Comparison of ENCODE assay signal across 8 mouse cellular contexts in genomic region chrX:140598194-140598849, GRCm38 (mm10). TPM values are rescaled to one million over a fixed set of nuclear protein-coding genes. Genes with fewer than 3 reads are reported as not detected.
DNase-seq lines count a peak whose midpoint lies in the region; ATAC-seq lines count a peak whose summit lies in the region.

No protein-coding gene starts in this region.

- intact Hi-C loops in gastrocnemius, postnatal 36 days (cut with DNase I) = loop anchor here (2.0 kb wide), 1 partner anchor 52 kb away; no protein-coding TSS in a partner anchor

- H3K9me3 ChIP-seq in heart, embryonic 15.5 days (replicated peaks) = no peaks in the 10 kb centered on the region
- no peaks in the 10 kb centered on the region for H3K9me3 ChIP-seq in limb, embryonic 11.5 days (ENCODE audit: control insufficient read depth, low read length)
- H3K9me3 ChIP-seq in midbrain, embryonic 13.5 days = no peaks in the 10 kb centered on the region

- H3K9ac ChIP-seq in heart, embryonic 15.5 days = peak overlapping the region; percentile 46
- no peak overlapping the region for H3K9ac ChIP-seq in limb, embryonic 11.5 days (ENCODE audit: low read length)
- no peak overlapping the region for H3K9ac ChIP-seq in midbrain, embryonic 13.5 days (replicated peaks)

- 0 out of 2 replicates have a peak, but pooled peaks have one; percentile 20 for ATAC-seq in heart, embryonic 15.5 days (replicated peaks; ENCODE audit: insufficient number of reproducible peaks, insufficient read depth, low FRiP score, low read depth)
- ATAC-seq in limb, embryonic 11.5 days (ENCODE audit: insufficient number of reproducible peaks, low FRiP score, low TSS enrichment, low read depth) = 0 out of 2 replicates have a peak, but pooled peaks have one; percentile 2
- ATAC-seq in midbrain, embryonic 13.5 days = peak; percentile 55

- H3K4me2 ChIP-seq in heart, embryonic 15.5 days = peak overlapping the region; percentile 78
- H3K4me2 ChIP-seq in limb, embryonic 11.5 days (ENCODE audit: low read depth, severe bottlenecking) = peak overlapping the region; percentile 71
- H3K4me2 ChIP-seq in midbrain, embryonic 13.5 days (replicated peaks) = peak overlapping the region; percentile 77

- no peaks in the 10 kb centered on the region for H3K36me3 ChIP-seq in heart, embryonic 15.5 days
- no peaks in the 10 kb centered on the region for H3K36me3 ChIP-seq in limb, embryonic 11.5 days (ENCODE audit: control insufficient read depth, insufficient read depth, low read length)
- no peaks in the 10 kb centered on the region for H3K36me3 ChIP-seq in midbrain, embryonic 13.5 days

- peaks cover 5% of the 10 kb centered on the region; the same call in 1 of the 2 replicates for H3K4me1 ChIP-seq in heart, embryonic 15.5 days (replicated peaks)
- no peaks in the 10 kb centered on the region for H3K4me1 ChIP-seq in limb, embryonic 11.5 days (ENCODE audit: control insufficient read depth, insufficient read depth, low read length)
- H3K4me1 ChIP-seq in midbrain, embryonic 13.5 days (replicated peaks) = peaks cover 13% of the 10 kb centered on the region

- WGBS in heart, embryonic 15.5 days = 17% methylated on average over 44 of the region's 48 CpGs
- 26% methylated on average over 31 of the region's 48 CpGs for WGBS in limb, embryonic 11.5 days
- 24% methylated on average over 35 of the region's 48 CpGs for WGBS in midbrain, embryonic 13.5 days

- DNase-seq in embryo, embryonic 9.5 days (ENCODE audit: extremely low spot score) = peak; percentile 1
- no peak for DNase-seq in embryo, embryonic 10 days (ENCODE audit: low spot score)
- DNase-seq in ZHBTc4 (ENCODE audit: low read depth, low spot score) = peak; percentile 15
- DNase-seq in limb, embryonic 11.5 days (ENCODE audit: low spot score) = peak; percentile 27
- peak; percentile 24 for DNase-seq in thymus, postnatal 14 days
- no peak for DNase-seq in gastrocnemius, postnatal 36 days

- H3K27ac ChIP-seq in heart, embryonic 15.5 days = no peak overlapping the region
- no peak overlapping the region for H3K27ac ChIP-seq in limb, embryonic 11.5 days (replicated peaks; ENCODE audit: low read depth, low read length)
- H3K27ac ChIP-seq in midbrain, embryonic 13.5 days = no peak overlapping the region

- H3K4me3 ChIP-seq in heart, embryonic 15.5 days = peak overlapping the region; percentile 60
- H3K4me3 ChIP-seq in limb, embryonic 11.5 days (ENCODE audit: low read depth, low read length) = peak overlapping the region; percentile 35
- peak overlapping the region; percentile 52 for H3K4me3 ChIP-seq in midbrain, embryonic 13.5 days (replicated peaks)

- no peaks in the 10 kb centered on the region; the same call in 1 of the 2 replicates for H3K27me3 ChIP-seq in heart, embryonic 15.5 days
- peaks cover 44% of the 10 kb centered on the region for H3K27me3 ChIP-seq in limb, embryonic 11.5 days (ENCODE audit: control insufficient read depth, insufficient read depth, low read length)
- peaks cover 60% of the 10 kb centered on the region for H3K27me3 ChIP-seq in midbrain, embryonic 13.5 days

RNA-seq across cellular contexts. Expression of gene Tsc22d3, which starts 2.1 kb away (rescaled TPM):
- 183 and 190 TPM in 2 replicates for polyA plus RNA-seq in heart, embryonic 15.5 days (2015; fragmentation: Nextera tagmentation; extraction: Ambion mirVana)
- 124 and 128 TPM in 2 replicates for polyA plus RNA-seq in limb, embryonic 11.5 days (2014; fragmentation: Nextera tagmentation; extraction: Ambion mirVana)
- polyA plus RNA-seq in midbrain, embryonic 13.5 days (2015; fragmentation: Nextera tagmentation; extraction: Ambion mirVana) = 132 and 134 TPM in 2 replicates
- total RNA-seq in gastrocnemius, postnatal 36 days (2021) = 100 to 1,000 TPM; 258 to 294 TPM

Comparison
In these comparisons a context has a peak if more than half of its experiments do, and no peak if none do; other contexts are left out.
1. DNase-seq: peak in embryo, embryonic 9.5 days (single experiment), ZHBTc4 (single experiment), limb, embryonic 11.5 days (single experiment) and thymus, postnatal 14 days (single experiment); none in embryo, embryonic 10 days (single experiment) and gastrocnemius, postnatal 36 days (0 of 2).
2. ATAC-seq: peak in every context shown above with its lines; median percentile 55 in midbrain, embryonic 13.5 days; 20 in heart, embryonic 15.5 days; 2 in limb, embryonic 11.5 days.
3. Peak in every context shown above with its lines, with median percentiles within 50 percentile points of each other: H3K4me2 ChIP-seq and H3K4me3 ChIP-seq.